Mouse (Mus musculus) embryonic facial prominence, embryonic 15.5 days (tissue): ENCODE results near the gene Irgm1. TPM values are rescaled to one million over a fixed set of nuclear protein-coding genes. Genes with fewer than 3 reads are reported as not detected.
A peak's percentile ranks its signal among the peaks of the same experiment; 100 is the strongest.
"Not testable (repeated sequence)": the region's sequence is repeated elsewhere in the genome, so short reads cannot be mapped to it uniquely, and the experiment has no call there.

Experiments
- ATAC-seq: fragments of 200-750 bp; cut with Nextera tagmentation; 2 replicates; pipeline ENCODE4 v1.8.0; 2017; ENCODE audit warnings: low read depth, moderate TSS enrichment; ENCODE audit not compliant: insufficient number of reproducible peaks, low FRiP score, low TSS enrichment
- H3K27ac ChIP-seq: fragments of 300-500 bp; sonication (generic); replicated peaks from 2 replicates; pipeline ENCODE4 v1.5.1; 2015; ENCODE audit warnings: mild to moderate bottlenecking, inconsistent platforms
- H3K27me3 ChIP-seq: fragments of 300-500 bp; sonication (generic); 2 replicates; pipeline ENCODE4 v1.6.1; 2015; ENCODE audit warnings: inconsistent platforms
- H3K36me3 ChIP-seq: fragments of 300-500 bp; sonication (generic); 2 replicates; pipeline ENCODE4 v1.6.1; 2015; ENCODE audit warnings: mild to moderate bottlenecking, inconsistent platforms
- H3K4me1 ChIP-seq: fragments of 300-500 bp; sonication (generic); 2 replicates; pipeline ENCODE4 v1.6.1; 2015; ENCODE audit warnings: inconsistent platforms
- H3K4me2 ChIP-seq: fragments of 300-500 bp; sonication (generic); replicated peaks from 2 replicates; pipeline ENCODE4 v1.6.1; 2015; ENCODE audit warnings: mild to moderate bottlenecking, inconsistent platforms
- H3K4me3 ChIP-seq: fragments of 300-500 bp; sonication (generic); replicated peaks from 2 replicates; pipeline ENCODE4 v1.5.1; 2015; ENCODE audit warnings: mild to moderate bottlenecking, inconsistent platforms
- H3K9ac ChIP-seq: fragments of 300-500 bp; sonication (generic); 2 replicates; pipeline ENCODE4 v1.6.1; 2015; ENCODE audit warnings: inconsistent platforms
- H3K9me3 ChIP-seq: fragments of 300-500 bp; sonication (generic); replicated peaks from 2 replicates; pipeline ENCODE4 v1.6.1; 2016; ENCODE audit warnings: inconsistent platforms
- WGBS: fragments of 180-500 bp; shearing (Covaris S2); methylation state at CpG from one replicate; pipeline ENCODE4 v1.1.7; 2015; 5-methylcytosine and 5-hydroxymethylcytosine counted together
- polyA plus RNA-seq: library from polyadenylated mRNA; unstranded; fragments of >200 nt; fragmentation: Nextera tagmentation; extraction: Ambion mirVana; gene quantifications from 2 replicates; pipeline ENCODE4 v1.2.1, GENCODE M21; 2015

The Irgm1 gene
- polyA plus RNA-seq, 1 experiment from 2014 or later = 8.8 TPM

GRCm38 (mm10) chr11:48827926-48828325 is 43.6 kb downstream of the Irgm1 start:
- no peak overlapping the region for H3K27ac ChIP-seq
- no peak overlapping the region for H3K4me2 ChIP-seq
- H3K4me3 ChIP-seq = no peak overlapping the region
- no peaks in the 10 kb centered on the region for H3K9me3 ChIP-seq
- peaks cover 14% of the 10 kb centered on the region for H3K27me3 ChIP-seq
- no peaks in the 10 kb centered on the region for H3K36me3 ChIP-seq
- peaks cover 11% of the 10 kb centered on the region; the same call in 1 of the 2 replicates for H3K4me1 ChIP-seq
- no peak overlapping the region for H3K9ac ChIP-seq
- no peak for ATAC-seq
- 50% methylated on average over 6 of the region's 6 CpGs for WGBS

GRCm38 (mm10) chr11:48826752-48827096 is 44.8 kb downstream of the Irgm1 start:
- Histone ChIP-seq H3K9ac (peak overlapping the region; percentile 15; the same call in 1 of the 2 replicates), H3K9me3 (no peaks in the 10 kb centered on the region), H3K4me3 (peak overlapping the region; percentile 48), H3K36me3 (no peaks in the 10 kb centered on the region), H3K27me3 (peaks cover 14% of the 10 kb centered on the region), H3K27ac (peak overlapping the region; percentile 63), H3K4me2 (peak overlapping the region; percentile 54), H3K4me1 (peaks cover 11% of the 10 kb centered on the region; the same call in 1 of the 2 replicates)
- WGBS = 0% methylated on average over 6 of the region's 6 CpGs
- ATAC-seq = no peak

GRCm38 (mm10) chr11:48825979-48826751 is 45.3 kb downstream of the Irgm1 start, which contains the start of the genes Trim7 and Gm12184:
Gene Trim7 (plus strand): TSS chr11:48826140.
Gene Gm12184 (minus strand): TSS chr11:48826655.
- under 1% methylated on average over 57 of the region's 92 CpGs for WGBS
- H3K27ac ChIP-seq = peak within 1 kb of the TSS; percentile 63

GRCm38 (mm10) chr11:48824311-48824830 is 47.1 kb downstream of the Irgm1 start:
- H3K4me2 ChIP-seq = peak overlapping the region; percentile 61
- no peak for ATAC-seq
- H3K4me1 ChIP-seq = peaks cover 11% of the 10 kb centered on the region; the same call in 1 of the 2 replicates
- H3K4me3 ChIP-seq = peak overlapping the region; percentile 38
- peaks cover 14% of the 10 kb centered on the region for H3K27me3 ChIP-seq
- H3K27ac ChIP-seq = no peak overlapping the region
- H3K36me3 ChIP-seq = no peaks in the 10 kb centered on the region
- H3K9ac ChIP-seq = no peak overlapping the region
- WGBS = 5% methylated on average over 22 of the region's 22 CpGs
- no peaks in the 10 kb centered on the region for H3K9me3 ChIP-seq

More at GRCm38 (mm10) chr11:48825979-48826751, 45.3 kb downstream of the Irgm1 start, which contains the start of the genes Trim7 and Gm12184:
- peak; percentile 83 for ATAC-seq
- peak within 1 kb of the TSS; percentile 15; the same call in 1 of the 2 replicates for H3K9ac ChIP-seq
- H3K4me2 ChIP-seq = peak within 1 kb of the TSS; percentile 54
- H3K36me3 ChIP-seq, H3K9me3 ChIP-seq: not testable (repeated sequence)
- H3K27me3 ChIP-seq = peaks cover 14% of the 10 kb centered on the region
- H3K4me1 ChIP-seq = peaks cover 11% of the 10 kb centered on the region; the same call in 1 of the 2 replicates
- H3K4me3 ChIP-seq = peak within 1 kb of the TSS; percentile 48

GRCm38 (mm10) chr11:48823536-48823972 is 47.9 kb downstream of the Irgm1 start:
- Histone ChIP-seq H3K4me1 (peaks cover 11% of the 10 kb centered on the region; the same call in 1 of the 2 replicates), H3K36me3 (no peaks in the 10 kb centered on the region), H3K27ac (no peak overlapping the region), H3K27me3 (peaks cover 14% of the 10 kb centered on the region), H3K9me3 (no peaks in the 10 kb centered on the region), H3K4me3 (peak overlapping the region; percentile 38), H3K9ac (no peak overlapping the region), H3K4me2 (peak overlapping the region; percentile 61)
- WGBS = under 1% methylated on average over 15 of the region's 15 CpGs
- ATAC-seq = no peak

- ATAC-seq = no peak
- Histone ChIP-seq H3K9ac (no peak overlapping the region), H3K27me3 (peaks cover 14% of the 10 kb centered on the region), H3K9me3 (no peaks in the 10 kb centered on the region), H3K4me2 (peak overlapping the region; percentile 61), H3K4me3 (peak overlapping the region; percentile 38), H3K36me3 (no peaks in the 10 kb centered on the region), H3K4me1 (peaks cover 11% of the 10 kb centered on the region; the same call in 1 of the 2 replicates), H3K27ac (no peak overlapping the region)
- WGBS = 30% methylated on average over 14 of the region's 14 CpGs
These were observed 48.5 kb downstream of the Irgm1 start for GRCm38 (mm10) chr11:48822768-48823512.

GRCm38 (mm10) chr11:48821299-48821698 is 50.2 kb downstream of the Irgm1 start:
- H3K27ac ChIP-seq, H3K4me2 ChIP-seq, H3K4me3 ChIP-seq, H3K9ac ChIP-seq, ATAC-seq, H3K9me3 ChIP-seq, H3K36me3 ChIP-seq: not testable (repeated sequence)
- Histone ChIP-seq H3K4me1 (peaks cover 12% of the 10 kb centered on the region), H3K27me3 (peaks cover 14% of the 10 kb centered on the region)
- WGBS = 86% methylated on average over 14 of the region's 14 CpGs

- Histone ChIP-seq H3K4me3 (no peak overlapping the region), H3K27ac (0 out of 2 replicates have a peak overlapping the region, but pooled peaks have one; percentile 22), H3K27me3 (peaks cover 14% of the 10 kb centered on the region), H3K36me3 (peaks cover 6% of the 10 kb centered on the region; the same call in 1 of the 2 replicates), H3K4me1 (peaks cover 22% of the 10 kb centered on the region), H3K4me2 (no peak overlapping the region), H3K9ac (no peak overlapping the region), H3K9me3 (no peaks in the 10 kb centered on the region)
- no peak for ATAC-seq
These were observed 51.2 kb downstream of the Irgm1 start for GRCm38 (mm10) chr11:48820308-48820674.

- Histone ChIP-seq H3K9ac (no peak overlapping the region), H3K9me3 (no peaks in the 10 kb centered on the region), H3K27me3 (peaks cover 11% of the 10 kb centered on the region), H3K4me1 (peaks cover 27% of the 10 kb centered on the region), H3K4me3 (no peak overlapping the region), H3K36me3 (peaks cover 8% of the 10 kb centered on the region), H3K27ac (0 out of 2 replicates have a peak overlapping the region, but pooled peaks have one; percentile 22), H3K4me2 (no peak overlapping the region)
- ATAC-seq = no peak
- 75% methylated on average over 7 of the region's 7 CpGs for WGBS
These were observed 51.7 kb downstream of the Irgm1 start for GRCm38 (mm10) chr11:48819614-48820307.

- no peaks in the 10 kb centered on the region for H3K27me3 ChIP-seq
- H3K4me2 ChIP-seq = peak overlapping the region; percentile 77
- H3K9ac ChIP-seq = peak overlapping the region; percentile 58; the same call in 1 of the 2 replicates
- under 1% methylated on average over 16 of the region's 16 CpGs for WGBS
- peaks cover 23% of the 10 kb centered on the region for H3K4me1 ChIP-seq
- peak overlapping the region; percentile 99 for H3K27ac ChIP-seq
- no peak for ATAC-seq
- H3K4me3 ChIP-seq = peak overlapping the region; percentile 87
- peaks cover 19% of the 10 kb centered on the region for H3K36me3 ChIP-seq
- H3K9me3 ChIP-seq = no peaks in the 10 kb centered on the region
These were observed 53.1 kb downstream of the Irgm1 start for GRCm38 (mm10) chr11:48818346-48818745.
